In the genomic region with DNA sequence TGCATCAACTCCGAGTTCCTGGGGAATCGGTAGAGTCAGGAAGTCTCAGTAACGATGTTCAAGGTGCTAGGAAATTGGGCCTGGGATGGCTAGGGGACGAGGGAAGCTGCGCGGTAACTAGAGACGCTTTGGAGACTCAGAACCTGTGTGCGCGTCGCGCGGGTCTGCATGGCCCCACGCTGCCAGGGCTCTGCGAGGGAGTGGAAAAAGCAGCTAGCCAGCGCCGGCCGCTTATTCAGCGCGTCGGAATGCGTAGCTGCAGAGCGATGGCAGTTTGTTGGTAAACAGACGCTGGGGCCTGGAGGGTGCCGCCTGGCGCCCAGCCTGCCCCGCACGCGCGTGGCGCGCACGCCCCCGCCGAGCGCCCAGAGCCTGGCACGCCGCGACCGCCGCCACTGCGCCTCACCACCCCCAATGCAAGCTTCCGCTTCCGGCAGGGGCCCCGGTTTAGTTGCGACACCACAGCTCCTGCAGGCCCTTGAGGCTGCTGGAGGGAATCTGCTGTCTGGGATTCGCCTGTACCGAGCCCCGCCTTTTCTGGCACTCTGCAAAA, we compare ENCODE assay signal across 8 mouse cellular contexts. TPM values are rescaled to one million over a fixed set of nuclear protein-coding genes. Genes with fewer than 3 reads are reported as not detected.
DNase-seq lines count a peak whose midpoint lies in the region; ATAC-seq and TF ChIP-seq lines count a peak whose summit lies in the region.

A gene (minus strand): TSS at position 413 of the 553 bp plus-strand sequence.

- no peak for TF ChIP-seq CTCF in left cerebral cortex, adult 2 months (IDR thresholded peaks at IDR 0.05)

- no peak within 1 kb of the TSS for H3K27ac ChIP-seq in left cerebral cortex, adult 2 months

- intact Hi-C loops in left cerebral cortex, adult 2 months (cut with DNase I): loop anchor here (10.0 kb wide), 1 partner anchor 859 kb away; a partner anchor contains a TSS

- H3K4me3 ChIP-seq in left cerebral cortex, adult 2 months: peak within 1 kb of the TSS; percentile 31

- ATAC-seq in megakaryocyte progenitor cell, adult 5-6 weeks (replicated peaks; ENCODE audit: poor library complexity): peak; percentile 77
- ATAC-seq in monocyte, adult 5-6 weeks (replicated peaks; ENCODE audit: insufficient number of reproducible peaks, low FRiP score, low TSS enrichment, poor library complexity, severe bottlenecking): no peak

- DNase-seq in left cerebral cortex, adult 2 months (ENCODE audit: extremely low spot score in 1 of 2, low spot score in 2 of 2): no peak
- DNase-seq in left cerebral cortex, adult 9 months (ENCODE audit: low spot score in 2 of 2): no peak
- peak; percentile 70 for DNase-seq in adrenal gland, postnatal 14 days
- DNase-seq in heart, adult 18-20 months: peak; percentile 63 to 68
- DNase-seq in kidney, postnatal 10 days: peak; percentile 41
- peak; percentile 67 for DNase-seq in thymus, postnatal 25 days

RNA-seq across cellular contexts. Expression of the gene that starts here (rescaled TPM):
- total RNA-seq in left cerebral cortex, adult 2 months (2021): not detected
- not detected in 2 replicates for total RNA-seq in adrenal gland, postnatal 14 days (2021)
- under 1 TPM in 1 of 2 experiments, not detected in 1; 0.18 TPM for total RNA-seq in heart, adult 18-20 months (2021)
- not detected in 2 replicates for total RNA-seq in megakaryocyte progenitor cell, adult 5-6 weeks (2015)
- total RNA-seq in megakaryocyte progenitor cell, adult 5-6 weeks (2017): not detected in 2 replicates
- not detected in 3 replicates for total RNA-seq in monocyte, adult 5-6 weeks (2017)

Comparison
In these comparisons a context has a peak if more than half of its experiments do, and no peak if none do; other contexts are left out.
1. Peak in DNase-seq in adrenal gland, postnatal 14 days; RNA of the gene not detected or under 1 TPM.
2. Peak in DNase-seq in heart, adult 18-20 months; RNA of the gene not detected or under 1 TPM.
3. Peak in ATAC-seq in megakaryocyte progenitor cell, adult 5-6 weeks; RNA of the gene not detected or under 1 TPM.
4. DNase-seq: peak in kidney, postnatal 10 days (single experiment) and thymus, postnatal 25 days (single experiment); none in left cerebral cortex, adult 2 months (0 of 2) and left cerebral cortex, adult 9 months (0 of 2).